Mouse (Mus musculus) adrenal gland, postnatal 25 days (tissue): ENCODE data around the gene Cntd1. TPM values are rescaled to one million over a fixed set of nuclear protein-coding genes. Genes with fewer than 3 reads are reported as not detected.

Experiments
- DNase-seq: peaks from one replicate; pipeline ENCODE4 v3.0.0; 2021; ENCODE audit warnings: mixed read lengths
- long read RNA-seq: library from polyadenylated mRNA; stranded (forward); transcript quantifications from one replicate; pipeline ENCODE4 v2.0.0, GENCODE M21; 2021
- total RNA-seq: library from RNA; stranded (reverse); gene quantifications from 2 replicates; pipeline ENCODE4 v1.2.3, GENCODE M21; 2021

Cntd1 gene
- 0.67 and 0.73 TPM in 2 replicates for total RNA-seq
- long read RNA-seq, partial matches to known transcripts: 0 of 2 reads
- long read RNA-seq, other reads (novel, unspliced or antisense): 1 of 2 reads

DNA sequence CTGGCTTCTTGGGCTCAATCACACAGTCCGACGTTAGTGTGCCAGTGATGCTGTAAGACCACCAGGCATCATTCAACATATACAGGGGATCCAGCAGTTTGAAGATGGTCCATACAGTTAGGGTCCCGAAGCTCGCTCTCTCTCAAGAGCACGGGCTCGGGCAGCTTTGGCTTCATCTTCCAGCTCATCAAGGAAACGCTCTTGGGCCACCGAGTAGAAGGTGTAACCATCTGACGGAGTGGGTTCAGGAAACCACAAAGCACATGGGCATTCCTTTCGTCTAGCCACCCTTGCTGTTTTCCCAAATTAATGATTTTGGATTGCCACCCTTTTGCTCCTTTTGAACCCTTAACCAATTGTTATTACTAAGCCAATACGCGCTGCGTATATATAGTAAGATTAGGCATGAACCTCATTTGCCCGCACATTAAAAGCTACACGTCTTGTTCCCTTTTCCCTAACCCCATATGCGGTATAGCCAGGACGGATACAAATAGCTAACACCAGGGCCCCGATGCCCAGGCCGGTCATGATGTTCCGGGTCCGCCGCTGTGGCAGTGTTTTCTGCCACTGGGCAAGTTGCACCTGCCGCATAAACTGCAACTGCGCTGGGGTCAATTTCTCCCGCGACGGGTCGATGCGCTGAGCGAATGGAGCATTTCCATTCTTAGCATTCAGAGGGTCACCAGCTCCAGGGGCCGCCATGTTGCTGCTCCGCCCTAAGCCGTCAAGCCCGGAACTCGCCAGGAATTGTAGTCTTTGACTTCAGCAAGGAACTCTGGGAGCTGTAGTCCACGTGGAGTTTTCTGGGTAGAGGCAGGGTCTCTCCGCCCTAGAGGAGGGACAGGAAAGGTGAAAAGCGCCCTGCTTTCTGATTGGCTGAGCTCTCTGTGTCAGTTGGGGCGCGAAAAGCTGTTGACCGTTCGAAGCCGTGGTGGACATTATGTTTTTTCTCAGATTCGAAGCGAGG, at the start of gene Cntd1, which contains the start of gene Coa3:
Cntd1 (plus strand) TSS at position 790 of the 970 bp plus-strand sequence.
Coa3 (minus strand) TSS at position 892 of the 970 bp plus-strand sequence.
- DNase-seq: peak; percentile 81

DNA sequence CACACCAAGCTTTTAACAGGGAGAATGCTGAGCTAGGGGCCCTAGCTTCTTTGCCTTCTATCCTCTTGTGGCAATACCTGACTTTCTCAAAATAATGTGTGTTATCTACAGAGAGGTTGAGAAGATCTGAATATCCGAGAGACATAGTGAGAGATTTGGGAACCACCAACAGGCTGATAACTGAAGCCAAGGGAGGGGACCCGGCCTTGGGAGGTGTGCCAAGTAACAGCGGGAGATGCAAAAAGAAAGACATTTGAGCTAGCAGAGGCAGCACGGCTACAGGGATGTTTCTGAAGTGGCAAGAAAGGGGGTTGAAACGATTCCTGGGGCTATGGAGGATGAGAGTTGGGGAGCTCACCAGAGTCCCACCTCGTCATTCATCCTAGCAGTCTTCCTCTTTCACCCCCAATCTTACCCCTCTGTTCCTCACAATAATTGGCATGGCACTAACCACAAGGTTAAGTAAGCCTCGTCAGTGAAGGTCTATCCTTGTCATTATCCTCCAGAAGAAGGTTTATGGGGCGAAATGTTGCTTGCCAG, 49.4 kb upstream of the Cntd1 start:
- peak; percentile 65 for DNase-seq

DNA sequence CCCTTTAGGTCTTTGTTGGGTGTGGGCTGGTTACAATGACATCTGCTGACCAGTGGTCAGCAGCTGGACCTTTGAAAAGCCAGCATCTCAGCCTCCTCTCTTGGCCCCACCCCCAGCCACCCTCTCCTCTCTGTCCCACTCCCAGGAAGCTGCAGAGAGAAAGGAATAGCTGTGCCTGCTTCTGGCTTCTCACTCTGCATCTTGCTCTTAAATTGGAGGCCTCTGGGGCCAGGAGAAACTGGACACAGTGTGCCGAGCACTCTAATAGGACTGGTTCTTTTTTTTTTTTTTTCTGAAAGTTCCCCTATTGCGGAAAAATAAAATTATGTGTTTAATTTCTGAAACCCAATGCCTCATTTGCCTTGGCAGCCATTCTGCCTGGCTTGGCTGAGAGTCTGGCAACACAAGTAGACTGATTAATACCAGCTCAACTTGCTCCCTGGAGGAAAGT, 48.7 kb upstream of the Cntd1 start:
- DNase-seq: no peak

DNA sequence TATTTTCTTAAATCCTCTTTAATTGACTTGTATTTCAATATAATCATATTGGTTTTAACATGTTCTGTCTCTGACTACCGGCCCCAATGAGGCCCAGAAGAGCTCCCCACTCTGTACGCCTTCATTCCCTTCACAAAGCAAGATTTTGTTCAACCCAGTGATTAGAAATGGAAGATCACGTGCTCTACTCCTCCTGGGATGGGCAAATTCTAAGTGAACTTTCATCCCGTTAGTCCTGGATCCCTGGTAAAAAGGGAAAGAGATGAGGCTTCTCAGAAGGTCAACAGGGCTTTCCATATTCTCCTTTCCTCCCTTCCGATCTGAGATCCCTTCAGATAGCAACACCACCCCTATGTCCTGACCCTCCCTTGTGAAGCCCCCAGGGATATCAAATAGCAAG, 48.3 kb upstream of the Cntd1 start:
- no peak for DNase-seq

DNA sequence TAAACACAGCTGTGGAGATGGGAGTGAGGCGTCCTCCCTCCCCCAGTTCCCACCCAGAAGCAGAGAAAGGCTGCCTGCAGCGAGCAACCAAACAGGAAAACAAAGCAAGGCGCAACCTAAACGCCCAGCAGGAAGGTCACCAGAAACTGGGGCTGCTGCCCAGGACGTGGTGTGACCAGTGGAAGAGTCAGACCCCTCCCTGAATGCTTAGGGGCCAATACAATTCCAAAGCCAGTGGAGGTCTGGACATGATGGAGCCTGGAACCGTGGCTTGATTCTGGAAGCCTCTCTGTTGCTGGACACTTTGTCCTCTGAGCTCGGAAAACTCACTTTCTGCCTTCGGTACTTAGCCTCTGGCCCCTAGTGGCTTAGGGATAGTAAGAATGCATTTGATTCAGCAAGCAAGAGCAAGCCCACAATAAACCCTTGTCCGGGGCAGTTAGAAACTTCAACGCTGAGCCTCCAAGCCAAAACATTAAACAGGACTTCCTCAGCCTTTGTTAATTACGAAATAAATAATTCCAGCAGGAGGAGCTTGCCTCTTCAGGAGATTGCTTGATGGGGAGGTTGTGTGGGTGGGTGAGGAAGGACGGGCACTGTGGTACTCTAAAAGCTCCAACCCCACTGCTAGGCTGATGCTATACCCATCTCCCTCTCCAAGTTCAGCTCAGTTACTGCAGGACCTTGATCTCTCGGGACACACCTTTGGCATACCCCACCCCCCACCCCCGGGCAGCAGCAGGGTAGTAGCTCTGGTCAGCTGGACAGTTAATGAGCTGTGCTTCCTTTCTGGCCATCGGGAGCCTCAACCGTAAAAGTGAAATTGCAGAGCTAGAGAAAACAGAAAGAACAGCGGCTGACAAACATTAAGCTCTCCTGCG, 47.6 kb upstream of the Cntd1 start:
- DNase-seq: peak; percentile 28

DNA sequence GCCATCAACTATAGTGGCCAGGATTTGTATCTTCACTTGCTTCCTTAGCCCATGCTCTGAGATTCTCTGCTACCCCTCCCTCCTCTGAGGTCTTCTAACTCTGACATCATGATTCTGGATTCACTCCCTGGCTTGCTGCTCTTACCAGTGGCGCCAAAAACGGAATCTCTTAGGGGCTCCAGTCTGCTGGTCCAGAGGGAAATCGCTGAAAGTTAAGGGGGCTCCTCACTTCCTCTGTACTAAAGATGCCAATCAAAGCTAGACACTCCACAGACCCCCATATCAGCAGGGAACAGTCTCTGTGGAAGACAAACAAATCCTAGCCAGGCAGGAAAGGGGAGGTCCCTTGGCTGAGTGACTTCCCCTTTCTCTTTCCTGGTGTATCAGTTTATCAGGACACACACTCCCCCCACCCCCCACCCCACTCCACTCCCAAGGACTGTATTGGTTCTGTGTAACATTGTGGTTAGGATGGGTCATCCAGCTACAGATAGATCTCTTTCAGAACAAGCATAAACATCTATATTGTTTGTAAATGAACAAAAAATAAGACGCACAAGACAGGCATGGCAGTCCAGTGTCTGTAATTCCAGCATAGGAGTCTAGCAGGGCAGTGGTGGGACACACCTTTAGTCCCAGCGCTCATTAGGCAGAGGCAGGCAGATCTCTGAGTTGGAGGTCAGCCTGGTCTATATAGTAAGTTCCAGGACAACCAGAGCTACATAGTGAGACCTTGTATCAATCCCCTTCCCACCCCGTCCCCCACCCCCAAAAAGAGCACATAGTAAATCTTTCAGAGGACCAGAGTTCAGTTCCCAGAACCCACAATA, 46.6 kb upstream of the Cntd1 start:
- DNase-seq: no peak

DNA sequence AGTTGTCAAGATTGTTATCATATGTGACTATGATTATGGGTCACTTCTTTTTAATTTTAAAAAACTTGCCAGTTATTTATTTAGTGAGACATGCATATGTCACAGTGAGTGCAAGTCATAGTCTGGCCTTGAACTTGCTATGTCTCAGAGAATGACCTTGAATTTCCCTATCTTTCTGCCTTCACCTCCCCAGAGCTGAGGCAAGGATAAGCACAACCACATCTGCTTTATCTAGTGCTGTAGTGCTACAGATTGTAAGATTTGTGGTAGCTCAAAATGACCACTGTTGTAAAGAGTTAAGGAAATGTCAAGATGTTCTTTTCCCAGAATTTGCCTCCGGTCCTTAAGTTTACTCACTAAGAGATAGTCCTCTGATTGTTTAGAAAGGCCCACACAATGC, 45.6 kb upstream of the Cntd1 start:
- no peak for DNase-seq

DNA sequence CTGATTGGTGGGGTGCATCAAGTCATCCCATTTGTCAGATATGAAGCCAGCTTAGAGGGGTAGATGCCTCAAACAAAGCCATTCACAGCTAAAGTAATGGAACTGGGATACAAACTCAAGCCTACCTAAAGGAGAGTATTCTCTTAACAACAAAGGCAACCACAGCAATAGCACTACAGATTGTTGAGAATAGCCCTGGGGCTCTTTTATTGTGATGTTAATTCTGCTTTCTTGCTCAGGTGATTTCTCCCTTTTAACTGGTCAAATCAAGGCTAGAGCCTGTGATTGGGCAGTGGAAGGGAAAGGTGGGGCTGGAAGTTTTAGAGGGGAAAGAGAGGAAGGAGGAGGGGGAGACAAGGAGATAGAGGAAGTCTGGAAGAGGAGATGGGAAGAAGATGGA, 44.7 kb upstream of the Cntd1 start:
- DNase-seq: no peak

DNA sequence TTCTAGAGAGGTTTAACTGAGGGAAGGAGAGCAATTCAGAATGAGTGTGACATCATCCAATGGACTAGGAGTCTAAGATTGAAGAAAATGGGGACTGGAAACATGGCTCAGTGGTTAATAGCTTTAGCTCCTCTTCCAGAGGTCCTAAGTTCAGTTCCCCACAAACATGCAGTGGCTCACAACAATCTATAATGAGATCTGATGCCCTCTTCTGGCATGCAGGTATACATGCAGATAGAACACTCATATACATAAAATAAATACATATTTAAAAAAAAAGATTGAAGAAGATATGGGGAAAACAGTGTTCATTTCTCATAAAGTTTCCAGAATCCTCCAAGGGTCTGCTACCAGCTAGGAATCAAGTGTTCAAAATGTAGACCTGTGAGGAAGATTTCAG, 43.4 kb upstream of the Cntd1 start:
- no peak for DNase-seq

DNA sequence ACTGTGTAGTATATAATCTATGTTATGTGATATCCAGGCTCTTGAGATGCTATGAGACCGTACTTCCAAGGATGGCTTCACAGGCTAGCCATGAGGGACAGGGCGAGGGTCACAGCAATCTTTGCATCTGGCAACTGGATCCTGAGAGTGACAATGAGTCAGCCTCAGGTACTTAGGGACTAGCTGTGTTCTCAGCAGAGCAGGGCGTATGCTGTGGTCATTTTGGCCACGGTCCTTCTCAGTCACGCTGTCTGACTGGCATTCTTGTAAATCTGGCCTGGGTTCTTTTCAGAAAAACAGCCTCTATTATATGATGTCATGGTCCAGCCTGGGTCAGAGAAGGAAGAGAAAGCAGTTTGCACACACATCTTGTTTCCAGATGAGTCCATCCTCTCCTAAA, 42.0 kb upstream of the Cntd1 start:
- DNase-seq: no peak

DNA sequence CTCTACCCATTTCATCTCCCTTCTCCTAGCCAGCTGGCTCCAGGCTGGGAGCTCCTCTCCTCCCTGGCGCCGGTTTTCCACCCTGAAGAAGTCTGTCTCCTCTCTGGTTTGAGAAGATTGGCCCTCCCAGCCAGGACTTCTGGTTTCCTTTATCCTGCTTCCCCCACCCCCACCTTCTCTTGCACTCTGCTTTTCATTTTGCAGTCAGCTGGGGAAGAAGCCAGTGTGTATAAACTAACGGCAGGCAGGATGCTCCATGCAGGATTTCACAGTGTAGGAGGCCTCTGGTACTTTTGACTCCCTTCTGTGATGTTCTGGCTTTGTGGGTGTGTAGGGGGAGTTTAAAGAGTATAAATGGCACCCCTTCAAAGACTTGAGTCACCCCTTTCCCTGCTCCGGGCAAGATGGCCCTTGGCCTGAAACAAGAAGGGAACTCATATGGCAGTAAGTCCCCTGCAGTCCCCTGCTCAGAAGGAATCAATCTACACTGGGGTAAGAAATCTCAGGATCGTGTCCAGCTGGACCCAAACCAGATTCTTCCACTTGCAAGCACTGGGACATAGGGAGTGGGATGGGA, 40.7 kb upstream of the Cntd1 start:
- no peak for DNase-seq

DNA sequence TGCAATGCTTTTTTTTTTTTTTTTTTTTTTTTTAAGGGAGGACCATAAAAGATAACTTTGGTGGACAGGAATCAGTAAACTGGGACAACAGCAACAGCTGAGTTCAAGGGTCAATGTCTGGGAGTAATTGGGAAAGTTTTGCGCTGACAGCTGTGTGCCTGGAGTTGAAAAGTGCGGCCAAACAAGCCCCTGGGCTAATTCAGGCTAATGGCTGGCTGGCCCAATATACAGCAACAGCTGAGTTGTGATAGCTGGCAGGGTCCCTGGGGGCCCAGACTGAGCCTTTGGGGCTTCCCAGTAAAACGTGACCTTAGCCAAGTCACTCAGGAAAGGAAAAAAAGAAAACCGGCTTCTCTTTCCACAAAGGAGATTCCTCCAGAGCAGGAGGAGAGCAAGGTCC, 33.7 kb upstream of the Cntd1 start:
- DNase-seq: no peak

DNA sequence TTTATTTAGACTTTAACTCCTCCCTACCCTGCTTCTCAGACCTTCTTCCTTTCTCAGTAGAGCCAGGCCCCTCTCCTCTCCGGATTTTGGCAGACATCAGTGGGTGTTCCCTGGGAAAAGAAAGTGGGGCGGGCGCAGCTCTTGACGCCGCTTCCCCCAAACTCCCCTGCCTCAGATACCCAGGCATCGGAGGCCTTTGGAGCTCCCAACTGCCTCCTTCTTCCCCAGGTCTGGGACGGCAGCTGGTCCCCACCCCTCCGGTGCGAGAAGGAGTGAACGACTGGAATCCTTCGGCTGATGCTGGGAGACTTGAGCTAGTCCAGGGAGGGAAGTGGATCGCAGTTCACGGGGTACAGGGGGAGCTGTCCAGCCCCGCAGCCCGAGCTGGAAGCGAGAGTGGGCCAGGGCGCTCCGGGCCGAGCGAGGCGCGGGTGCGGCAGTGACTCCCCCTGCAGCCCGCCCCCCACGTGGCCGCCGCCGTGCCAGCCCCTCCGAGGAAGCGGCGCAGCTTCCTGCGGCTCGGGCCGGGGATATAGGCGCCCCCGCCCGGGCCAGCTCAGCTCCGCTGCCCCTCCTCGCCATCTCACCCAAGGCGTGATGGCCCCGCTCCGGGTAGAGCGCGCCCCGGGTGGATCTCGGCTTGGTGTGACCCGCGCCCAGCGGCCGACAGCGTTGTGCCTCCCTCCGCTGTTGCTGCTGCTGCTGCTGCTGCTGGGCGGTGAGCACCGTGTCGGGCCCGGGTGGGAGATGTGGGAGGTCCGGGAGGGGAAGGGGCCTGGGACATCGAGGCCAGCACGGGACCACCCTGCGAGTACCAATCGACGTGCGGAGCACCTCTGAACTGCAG, 32.7 kb upstream of the Cntd1 start, which contains the start of gene Ramp2:
Ramp2 (plus strand) TSS at position 174 of the 847 bp plus-strand sequence.
- DNase-seq: peak; percentile 64

DNA sequence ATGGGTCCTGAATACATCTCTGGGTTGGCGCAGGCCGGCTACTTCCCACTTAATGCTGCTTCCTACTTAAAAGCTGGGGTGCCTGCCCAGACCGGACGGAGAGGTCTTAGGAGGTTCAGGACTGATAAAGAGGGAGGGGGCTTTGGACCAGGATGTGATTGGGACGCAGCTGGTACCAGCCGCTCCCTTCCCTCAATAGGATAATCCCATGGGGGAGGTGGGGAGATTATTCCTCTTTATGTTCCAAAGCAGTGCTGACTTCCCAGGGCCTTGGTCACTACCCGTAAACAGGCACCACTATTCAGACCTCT, 32.2 kb upstream of the Cntd1 start:
- no peak for DNase-seq

DNA sequence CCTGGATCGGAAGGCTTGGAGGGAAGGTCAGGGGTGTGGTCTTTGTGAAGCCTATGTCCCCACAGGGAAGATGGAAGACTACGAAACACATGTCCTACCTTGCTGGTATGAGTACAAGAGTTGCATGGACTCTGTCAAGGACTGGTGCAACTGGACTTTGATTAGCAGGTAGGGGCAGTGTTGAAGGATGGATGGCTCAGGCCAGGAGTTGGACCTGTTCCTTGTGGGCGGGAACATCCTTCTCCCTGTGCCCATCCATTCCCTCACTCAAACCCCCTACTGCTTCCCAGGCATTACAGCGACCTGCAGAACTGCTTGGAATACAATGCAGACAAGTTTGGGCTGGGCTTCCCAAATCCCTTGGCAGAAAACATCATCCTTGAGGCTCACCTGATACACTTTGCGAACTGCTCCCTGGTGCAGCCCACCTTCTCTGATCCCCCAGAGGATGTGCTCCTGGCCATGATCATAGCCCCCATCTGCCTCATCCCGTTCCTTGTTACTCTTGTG, 31.2 kb upstream of the Cntd1 start:
- no peak for DNase-seq

DNA sequence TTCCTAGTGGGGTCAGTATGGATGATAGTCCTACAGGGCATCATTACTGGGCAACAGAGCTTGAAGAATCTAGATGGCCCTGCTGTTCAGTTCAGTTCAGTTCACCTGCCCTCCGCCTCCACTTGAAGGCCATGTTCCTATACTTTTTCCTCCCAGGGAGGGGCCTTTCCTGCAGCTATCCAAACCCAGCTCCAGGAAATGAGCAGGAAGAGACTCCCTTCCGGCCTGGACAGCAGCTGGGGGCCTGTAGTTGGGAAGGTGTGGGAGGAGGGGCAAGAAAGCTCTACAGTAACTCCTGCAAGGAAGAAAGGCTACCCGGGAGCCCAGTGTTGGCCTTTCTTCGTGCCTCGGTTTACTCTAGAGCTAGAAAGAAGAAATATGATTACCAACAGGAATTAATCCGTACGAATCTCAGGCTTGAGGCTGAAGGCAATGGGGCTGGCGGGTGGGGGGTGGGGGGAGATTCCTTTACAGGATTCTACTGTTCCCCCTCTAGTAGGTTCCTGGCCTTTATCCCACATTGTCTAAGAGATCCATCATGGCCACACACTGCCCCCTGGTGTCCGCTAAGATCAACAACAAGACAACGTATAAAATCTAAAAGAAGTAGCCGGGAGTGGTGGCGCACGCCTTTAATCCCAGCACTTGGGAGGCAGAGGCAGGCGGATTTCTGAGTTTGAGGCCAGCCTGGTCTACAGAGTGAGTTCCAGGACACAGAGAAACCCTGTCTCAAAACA, 30.4 kb upstream of the Cntd1 start:
- peak; percentile 74 for DNase-seq

DNA sequence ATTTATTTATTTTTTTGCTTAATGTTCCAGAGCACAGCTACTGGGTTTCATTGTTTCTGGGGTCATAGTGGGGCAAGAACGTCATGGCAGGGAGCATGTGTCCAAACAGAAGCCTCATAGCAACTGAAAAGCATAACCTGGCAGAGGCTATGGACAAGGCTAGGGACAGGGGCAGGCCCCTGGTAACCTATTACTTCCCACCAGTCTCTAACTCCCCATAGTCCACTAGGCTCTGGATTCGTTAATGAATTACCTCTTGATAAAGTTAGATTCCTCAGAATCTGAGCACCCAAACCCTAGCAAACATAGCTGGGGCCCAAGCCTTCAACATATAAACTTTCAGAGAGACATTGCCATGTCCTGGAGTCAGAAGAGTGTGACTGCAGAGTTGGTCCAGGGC, 27.8 kb upstream of the Cntd1 start:
- DNase-seq: no peak

DNA sequence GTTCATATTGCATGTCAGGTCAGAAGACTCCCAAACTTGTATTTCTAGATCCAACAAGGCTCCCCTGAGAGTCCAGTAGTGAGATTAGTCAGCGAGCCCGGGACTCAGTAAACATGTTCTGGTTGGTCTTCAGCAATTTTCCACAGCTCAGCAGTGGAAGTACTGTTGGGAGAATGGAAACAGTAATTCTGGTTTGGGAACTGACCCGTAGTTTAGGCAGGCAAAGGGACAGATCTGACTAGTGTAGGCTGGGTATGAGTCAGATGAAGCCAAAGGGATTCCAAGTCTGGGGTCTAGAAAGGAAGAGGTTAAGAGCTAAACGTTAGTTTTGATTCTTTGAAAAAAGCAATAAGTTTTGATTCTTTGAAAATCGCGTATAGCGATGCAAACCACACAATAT, 25.9 kb upstream of the Cntd1 start:
- DNase-seq: no peak
